Mouse (Mus musculus): ENCODE results near the gene Olfr649. TPM values are rescaled to one million over a fixed set of nuclear protein-coding genes. Genes with fewer than 3 reads are reported as not detected.

Olfr649 gene
- polyA plus RNA-seq, 1 experiment from 2014 or later, result not detected

DNA sequence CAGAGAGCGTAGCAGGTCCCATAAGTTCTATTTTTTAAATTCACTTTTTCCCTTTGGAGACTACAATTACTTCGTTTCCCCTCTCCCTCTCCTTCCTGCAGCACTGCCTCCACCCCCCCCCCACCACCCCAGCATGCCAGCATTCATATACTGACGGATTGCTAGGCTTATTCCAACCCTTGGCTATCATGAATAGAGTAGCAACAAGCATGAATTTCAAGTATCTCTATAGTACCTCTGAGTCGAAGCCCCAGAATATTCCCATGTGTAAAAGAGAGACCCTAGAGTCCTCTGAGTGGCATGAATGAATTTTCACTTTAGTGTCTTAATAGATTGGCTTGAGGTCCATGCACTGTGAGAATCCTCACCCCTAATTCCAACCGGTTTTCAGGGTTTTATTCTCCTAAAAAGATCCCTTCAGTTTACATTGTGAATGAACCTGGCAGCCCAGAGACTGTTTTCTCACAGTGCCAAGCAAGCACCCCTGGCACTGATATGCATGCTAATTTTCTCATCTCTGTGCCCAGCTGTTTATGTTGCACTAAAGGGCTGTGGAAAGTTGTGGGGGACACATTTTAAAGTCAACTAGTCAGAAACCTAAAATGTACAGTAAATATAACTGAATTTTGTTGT is 17.2 kb downstream of the Olfr649 start:
- Histone ChIP-seq H3K4me2 (replicated peaks; ENCODE audit: low read depth, low read length) (no peak overlapping the region), H3K4me3 (ENCODE audit: low read depth, low read length) (no peak overlapping the region), H3K9me3 (ENCODE audit: low read length) (no peaks in the 10 kb centered on the region), H3K4me1 (ENCODE audit: insufficient read depth, low read depth, low read length) (no peaks in the 10 kb centered on the region), H3K9ac (replicated peaks; ENCODE audit: low read depth) (no peak overlapping the region), H3K27ac (ENCODE audit: low read length) (no peak overlapping the region), H3K36me3 (ENCODE audit: insufficient read depth, low read length) (no peaks in the 10 kb centered on the region), H3K27me3 (replicated peaks; ENCODE audit: insufficient read depth, low read length) (no peaks in the 10 kb centered on the region)
- ATAC-seq, result no peak
- TF ChIP-seq EP300 (IDR thresholded peaks at IDR 0.05), result no peak
- TF ChIP-seq CTCF (IDR thresholded peaks at IDR 0.05), result no peak
- 56% methylated on average over 5 of the region's 5 CpGs for WGBS
- no peak for DNase-seq (ENCODE audit: low spot score)

DNA sequence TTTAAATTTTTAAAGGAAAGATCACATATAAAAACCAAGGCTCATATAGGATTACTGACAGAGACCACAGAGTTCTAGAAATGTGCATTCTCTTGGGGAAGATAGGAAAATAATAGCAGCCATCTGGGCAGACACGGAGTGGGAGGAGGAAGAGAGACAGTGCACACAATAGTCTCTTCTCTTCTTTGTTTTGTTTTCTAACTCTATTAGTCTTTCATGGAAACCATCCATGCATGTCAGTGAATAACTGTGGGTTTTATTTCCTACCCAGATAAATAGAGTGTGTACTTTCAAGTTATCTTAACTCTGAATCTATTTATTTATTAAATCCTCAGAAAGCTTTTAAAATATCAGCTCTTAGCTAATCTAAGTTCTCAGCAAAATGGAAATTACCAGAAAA is 20.7 kb downstream of the Olfr649 start:
- DNase-seq (ENCODE audit: low spot score) (no peak), ATAC-seq (no peak)
- no peak overlapping the region for H3K4me3 ChIP-seq (ENCODE audit: low read depth, low read length)
- no peaks in the 10 kb centered on the region for H3K27me3 ChIP-seq (replicated peaks; ENCODE audit: insufficient read depth, low read length)
- no peak overlapping the region for H3K4me2 ChIP-seq (replicated peaks; ENCODE audit: low read depth, low read length)
- H3K9ac ChIP-seq (replicated peaks; ENCODE audit: low read depth), result no peak overlapping the region
- no peaks in the 10 kb centered on the region for H3K4me1 ChIP-seq (ENCODE audit: insufficient read depth, low read depth, low read length)
- TF ChIP-seq CTCF (IDR thresholded peaks at IDR 0.05), result no peak
- no peak for TF ChIP-seq EP300 (IDR thresholded peaks at IDR 0.05)
- no peaks in the 10 kb centered on the region for H3K9me3 ChIP-seq (ENCODE audit: low read length)
- no peak overlapping the region for H3K27ac ChIP-seq (ENCODE audit: low read length)
- no peaks in the 10 kb centered on the region for H3K36me3 ChIP-seq (ENCODE audit: insufficient read depth, low read length)
- 68% methylated on average over 1 of the region's 1 CpGs for WGBS

DNA sequence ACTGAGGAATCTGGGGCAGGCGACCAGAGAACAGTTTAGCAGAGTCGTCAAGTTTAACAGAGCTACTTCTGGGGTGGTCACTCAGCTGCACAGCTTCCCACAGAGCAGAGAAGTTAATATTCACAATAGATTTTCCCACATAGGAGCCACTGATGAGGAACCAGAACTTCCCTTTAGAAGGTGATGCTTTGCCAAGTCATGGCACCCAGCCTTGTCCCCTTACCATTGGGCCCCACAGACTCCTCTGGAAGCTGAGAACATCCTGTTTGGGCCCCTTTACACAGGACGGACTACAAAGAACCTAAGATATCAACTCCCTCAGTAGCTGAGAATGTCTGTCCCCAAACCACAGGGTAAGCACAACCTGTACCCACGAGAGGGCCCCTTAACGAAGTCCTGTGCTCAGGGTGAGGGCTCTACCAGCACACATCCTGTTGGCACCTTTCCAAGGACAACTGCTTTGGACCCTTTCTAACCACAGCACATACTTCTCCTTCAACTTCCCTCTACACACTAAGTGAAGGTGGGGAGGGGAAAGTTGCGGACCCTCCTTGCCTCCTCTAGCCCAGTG is 26.1 kb downstream of the Olfr649 start:
- WGBS, result 36% methylated on average over 6 of the region's 6 CpGs
- TF ChIP-seq EP300 (IDR thresholded peaks at IDR 0.05) (no peak), CTCF (IDR thresholded peaks at IDR 0.05) (no peak)
- Histone ChIP-seq H3K36me3 (ENCODE audit: insufficient read depth, low read length) (no peaks in the 10 kb centered on the region), H3K4me2 (replicated peaks; ENCODE audit: low read depth, low read length) (no peak overlapping the region), H3K27me3 (replicated peaks; ENCODE audit: insufficient read depth, low read length) (no peaks in the 10 kb centered on the region), H3K4me3 (ENCODE audit: low read depth, low read length) (no peak overlapping the region), H3K9ac (replicated peaks; ENCODE audit: low read depth) (no peak overlapping the region), H3K4me1 (ENCODE audit: insufficient read depth, low read depth, low read length) (no peaks in the 10 kb centered on the region), H3K9me3 (ENCODE audit: low read length) (no peaks in the 10 kb centered on the region), H3K27ac (ENCODE audit: low read length) (no peak overlapping the region)
- peak; percentile 25; the same call in 1 of the 2 replicates for ATAC-seq
- DNase-seq (ENCODE audit: low spot score), result peak; percentile 17

DNA sequence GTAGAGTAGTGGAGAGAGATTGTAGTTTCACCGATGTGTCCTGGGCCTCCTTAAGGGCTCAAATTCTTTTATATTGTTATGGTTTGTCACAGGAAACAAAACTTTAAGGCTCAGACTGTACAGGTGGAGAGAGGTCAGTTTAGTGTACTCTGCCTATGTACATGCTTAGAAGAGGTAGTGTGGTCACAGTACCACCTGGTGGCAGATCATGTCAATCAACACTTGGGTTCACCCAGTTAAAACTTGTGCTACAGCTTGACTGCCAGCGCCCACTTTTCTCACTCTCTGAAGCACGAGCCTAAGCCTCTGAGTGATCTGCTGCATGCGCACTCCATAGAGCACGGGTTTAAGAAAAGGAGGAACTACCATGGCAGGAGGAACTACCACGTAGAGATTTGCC is 28.7 kb downstream of the Olfr649 start:
- no peaks in the 10 kb centered on the region for H3K36me3 ChIP-seq (ENCODE audit: insufficient read depth, low read length)
- no peaks in the 10 kb centered on the region for H3K4me1 ChIP-seq (ENCODE audit: insufficient read depth, low read depth, low read length)
- TF ChIP-seq EP300 (IDR thresholded peaks at IDR 0.05) (no peak), CTCF (IDR thresholded peaks at IDR 0.05) (peak; percentile 35; the same call in 1 of the 2 replicates)
- WGBS, result 64% methylated on average over 6 of the region's 6 CpGs
- no peaks in the 10 kb centered on the region for H3K27me3 ChIP-seq (replicated peaks; ENCODE audit: insufficient read depth, low read length)
- no peaks in the 10 kb centered on the region for H3K9me3 ChIP-seq (ENCODE audit: low read length)
- no peak overlapping the region for H3K27ac ChIP-seq (ENCODE audit: low read length)
- no peak overlapping the region for H3K4me3 ChIP-seq (ENCODE audit: low read depth, low read length)
- ATAC-seq, result peak; percentile 23; the same call in 1 of the 2 replicates
- H3K4me2 ChIP-seq (replicated peaks; ENCODE audit: low read depth, low read length), result no peak overlapping the region
- no peak overlapping the region for H3K9ac ChIP-seq (replicated peaks; ENCODE audit: low read depth)
- peak; percentile 36 for DNase-seq (ENCODE audit: low spot score)

DNA sequence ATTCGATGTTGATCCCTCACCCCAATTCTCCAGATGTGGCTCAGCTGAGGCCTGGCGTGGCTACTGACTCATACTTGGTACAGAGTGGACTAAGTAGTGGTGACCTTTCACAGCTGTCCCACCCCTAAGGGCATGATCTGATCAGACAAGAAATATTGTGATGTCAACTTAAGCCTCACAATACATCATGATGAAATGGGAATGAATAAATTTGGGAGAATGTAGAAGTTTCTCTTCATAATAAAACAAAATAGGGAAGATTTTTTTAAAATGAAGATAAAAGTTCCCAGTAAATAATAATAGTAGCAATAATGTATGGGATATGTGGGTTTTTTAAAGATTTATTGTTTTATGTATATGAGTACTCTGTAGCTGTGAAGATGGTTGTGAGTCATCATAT is 45.3 kb downstream of the Olfr649 start, which contains the start of gene Ubqlnl:
Gene Ubqlnl (minus strand): TSS at position 101 of the 400 bp plus-strand sequence.
- TF ChIP-seq EP300 (IDR thresholded peaks at IDR 0.05), result no peak
- no peak for TF ChIP-seq CTCF (IDR thresholded peaks at IDR 0.05)
- WGBS, result 74% methylated on average over 2 of the region's 2 CpGs
- no peaks in the 10 kb centered on the region for H3K9me3 ChIP-seq (ENCODE audit: low read length)

DNA sequence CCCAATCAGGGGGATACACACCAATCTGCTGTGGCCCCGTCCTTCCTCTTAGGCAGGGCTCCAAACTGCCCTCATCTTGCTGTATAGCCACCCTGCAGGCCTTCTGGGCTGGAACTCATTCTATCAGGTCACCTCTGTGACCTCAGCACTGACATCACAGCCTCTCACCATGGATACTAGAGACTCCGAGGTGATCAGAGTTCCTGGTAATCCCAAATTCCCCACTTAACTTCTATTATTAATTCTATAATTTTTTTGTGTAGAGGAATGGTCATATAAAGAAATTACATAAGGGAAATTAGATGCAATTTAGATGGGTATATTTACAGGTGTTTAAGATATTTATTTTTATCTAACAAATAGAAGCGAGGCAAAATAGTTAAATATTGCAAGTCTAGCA is 52.6 kb downstream of the Olfr649 start, which contains the start of gene Ubqln3:
Gene Ubqln3 (minus strand): TSS at position 101 of the 400 bp plus-strand sequence.
- DNase-seq (ENCODE audit: low spot score), result no peak
- TF ChIP-seq CTCF (IDR thresholded peaks at IDR 0.05), result no peak
- TF ChIP-seq EP300 (IDR thresholded peaks at IDR 0.05), result no peak
- ATAC-seq, result no peak
- Histone ChIP-seq H3K4me3 (ENCODE audit: low read depth, low read length) (no peak within 1 kb of the TSS), H3K4me2 (replicated peaks; ENCODE audit: low read depth, low read length) (no peak within 1 kb of the TSS), H3K36me3 (ENCODE audit: insufficient read depth, low read length) (no peaks in the 10 kb centered on the region), H3K27ac (ENCODE audit: low read length) (no peak within 1 kb of the TSS), H3K4me1 (ENCODE audit: insufficient read depth, low read depth, low read length) (no peaks in the 10 kb centered on the region), H3K27me3 (replicated peaks; ENCODE audit: insufficient read depth, low read length) (no peaks in the 10 kb centered on the region), H3K9me3 (ENCODE audit: low read length) (no peaks in the 10 kb centered on the region), H3K9ac (replicated peaks; ENCODE audit: low read depth) (no peak within 1 kb of the TSS)
- 67% methylated on average over 3 of the region's 3 CpGs for WGBS

More for the DNA sequence above, 45.3 kb downstream of the Olfr649 start, which contains the start of gene Ubqlnl:
- H3K27me3 ChIP-seq (replicated peaks; ENCODE audit: insufficient read depth, low read length), result no peaks in the 10 kb centered on the region
- no peak within 1 kb of the TSS for H3K4me2 ChIP-seq (replicated peaks; ENCODE audit: low read depth, low read length)
- ATAC-seq (no peak), DNase-seq (ENCODE audit: low spot score) (no peak)
- no peaks in the 10 kb centered on the region for H3K36me3 ChIP-seq (ENCODE audit: insufficient read depth, low read length)
- H3K4me3 ChIP-seq (ENCODE audit: low read depth, low read length), result no peak within 1 kb of the TSS
- H3K27ac ChIP-seq (ENCODE audit: low read length), result no peak within 1 kb of the TSS
- H3K4me1 ChIP-seq (ENCODE audit: insufficient read depth, low read depth, low read length), result no peaks in the 10 kb centered on the region
- no peak within 1 kb of the TSS for H3K9ac ChIP-seq (replicated peaks; ENCODE audit: low read depth)

Other genes starting within 250 kb of the Olfr649 start
- gene Olfr635, start 224.8 kb downstream of the Olfr649 start, polyA plus RNA-seq (2015; fragmentation: Nextera tagmentation; extraction: Ambion mirVana), result not detected in 2 replicates
- gene Olfr638, start 197.2 kb downstream of the Olfr649 start, polyA plus RNA-seq (2015; fragmentation: Nextera tagmentation; extraction: Ambion mirVana), result not detected in 2 replicates
- not detected in 2 replicates for gene Olfr639, start 178.7 kb downstream of the Olfr649 start, polyA plus RNA-seq (2015; fragmentation: Nextera tagmentation; extraction: Ambion mirVana)
- gene Olfr640, start 170.4 kb downstream of the Olfr649 start, polyA plus RNA-seq (2015; fragmentation: Nextera tagmentation; extraction: Ambion mirVana), result not detected in 2 replicates
- not detected in 2 replicates for gene Olfr641, start 160.5 kb downstream of the Olfr649 start, polyA plus RNA-seq (2015; fragmentation: Nextera tagmentation; extraction: Ambion mirVana)
- gene Olfr642, start 143.3 kb downstream of the Olfr649 start, polyA plus RNA-seq (2015; fragmentation: Nextera tagmentation; extraction: Ambion mirVana), result not detected in 2 replicates
- gene 4930516K23Rik, start 134.5 kb downstream of the Olfr649 start, polyA plus RNA-seq (2015; fragmentation: Nextera tagmentation; extraction: Ambion mirVana), result not detected in 2 replicates
- gene Olfr644, start 124.1 kb downstream of the Olfr649 start, polyA plus RNA-seq (2015; fragmentation: Nextera tagmentation; extraction: Ambion mirVana), result not detected in 2 replicates
- not detected in 2 replicates for gene Olfr645, start 110.5 kb downstream of the Olfr649 start, polyA plus RNA-seq (2015; fragmentation: Nextera tagmentation; extraction: Ambion mirVana)
- gene Olfr646, start 91.1 kb downstream of the Olfr649 start, polyA plus RNA-seq (2015; fragmentation: Nextera tagmentation; extraction: Ambion mirVana), result not detected in 2 replicates
- not detected in 2 replicates for gene Ubqln5, start 66.2 kb downstream of the Olfr649 start, polyA plus RNA-seq (2015; fragmentation: Nextera tagmentation; extraction: Ambion mirVana)
- gene Olfr643, start 58.6 kb downstream of the Olfr649 start, polyA plus RNA-seq (2015; fragmentation: Nextera tagmentation; extraction: Ambion mirVana), result not detected in 2 replicates
- not detected in 2 replicates for gene Ubqln3, start 52.7 kb downstream of the Olfr649 start, polyA plus RNA-seq (2015; fragmentation: Nextera tagmentation; extraction: Ambion mirVana)
- not detected in 2 replicates for gene Ubqlnl, start 45.4 kb downstream of the Olfr649 start, polyA plus RNA-seq (2015; fragmentation: Nextera tagmentation; extraction: Ambion mirVana)
- not detected in 2 replicates for gene Olfm5, start 31.2 kb downstream of the Olfr649 start, polyA plus RNA-seq (2015; fragmentation: Nextera tagmentation; extraction: Ambion mirVana)
- gene Olfr648, start 12.6 kb downstream of the Olfr649 start, polyA plus RNA-seq (2015; fragmentation: Nextera tagmentation; extraction: Ambion mirVana), result 0.13 TPM in 1 of 2 replicates, not detected in the other
- gene Trim6, start 22.8 kb upstream of the Olfr649 start, polyA plus RNA-seq (2015; fragmentation: Nextera tagmentation; extraction: Ambion mirVana), result 0.61 and 1.1 TPM in 2 replicates
- 6.5 and 7.3 TPM in 2 replicates for gene Trim34a, start 48.5 kb upstream of the Olfr649 start, polyA plus RNA-seq (2015; fragmentation: Nextera tagmentation; extraction: Ambion mirVana)
- 1.1 and 1.6 TPM in 2 replicates for gene Trim5, start 92.1 kb upstream of the Olfr649 start, polyA plus RNA-seq (2015; fragmentation: Nextera tagmentation; extraction: Ambion mirVana)
- gene Trim12a, start 119.5 kb upstream of the Olfr649 start, polyA plus RNA-seq (2015; fragmentation: Nextera tagmentation; extraction: Ambion mirVana), result 10.8 and 11.7 TPM in 2 replicates
- 0.07 TPM in 1 of 2 replicates, not detected in the other for gene Trim34b, start 133.5 kb upstream of the Olfr649 start, polyA plus RNA-seq (2015; fragmentation: Nextera tagmentation; extraction: Ambion mirVana)
- gene Trim12c, start 157.4 kb upstream of the Olfr649 start, polyA plus RNA-seq (2015; fragmentation: Nextera tagmentation; extraction: Ambion mirVana), result 3.1 and 3.6 TPM in 2 replicates
- 0.52 and 0.75 TPM in 2 replicates for gene Trim30b, start 173.9 kb upstream of the Olfr649 start, polyA plus RNA-seq (2015; fragmentation: Nextera tagmentation; extraction: Ambion mirVana)
- 0.06 and 0.13 TPM in 2 replicates for gene Trim30c, start 204.9 kb upstream of the Olfr649 start, polyA plus RNA-seq (2015; fragmentation: Nextera tagmentation; extraction: Ambion mirVana)